Mouse (Mus musculus) 416B (cell line): Measurements from ENCODE around the gene Ppfia3.

ENCODE experiments used
- DNase-seq: peaks from one replicate; pipeline ENCODE4 v3.0.0; 2011; ENCODE audit warnings: low read depth

Ppfia3 gene

DNA sequence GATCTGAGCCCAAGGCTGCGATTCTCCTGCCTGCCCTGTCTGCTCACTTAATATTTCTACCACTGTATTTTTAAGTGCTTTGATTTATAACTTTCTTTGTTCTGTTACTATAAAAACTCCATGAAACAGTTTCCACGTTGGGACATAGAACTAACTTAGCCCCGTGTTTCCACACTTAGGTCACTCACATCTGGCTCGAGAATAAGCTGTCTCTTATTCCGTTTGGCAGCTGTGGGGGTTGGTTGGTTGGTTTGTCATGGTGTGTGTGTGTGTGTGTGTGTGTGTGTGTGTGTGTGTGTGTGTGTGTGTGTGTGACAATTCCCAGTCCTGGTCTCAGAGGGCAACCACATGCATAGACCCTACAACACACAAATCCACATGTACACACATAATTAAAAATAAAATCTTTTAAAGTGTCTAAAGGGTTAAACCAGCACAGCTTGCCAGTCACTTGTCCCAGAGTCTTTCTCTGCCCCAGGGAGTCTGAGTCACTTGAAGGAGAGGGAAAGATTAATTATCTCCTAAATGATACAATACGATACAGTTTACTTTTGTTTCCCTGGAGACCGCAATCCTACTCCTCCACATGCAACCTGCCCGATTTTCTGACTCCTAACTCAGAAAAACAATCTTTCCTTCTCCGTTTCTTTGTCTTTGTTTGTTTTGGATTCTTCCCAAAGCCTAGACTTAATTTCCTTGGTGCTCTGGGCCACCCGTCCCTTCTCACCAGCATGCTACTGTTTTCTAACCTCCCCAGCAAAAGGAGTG, 53.9 kb downstream of the Ppfia3 start:
- no peak for DNase-seq

DNA sequence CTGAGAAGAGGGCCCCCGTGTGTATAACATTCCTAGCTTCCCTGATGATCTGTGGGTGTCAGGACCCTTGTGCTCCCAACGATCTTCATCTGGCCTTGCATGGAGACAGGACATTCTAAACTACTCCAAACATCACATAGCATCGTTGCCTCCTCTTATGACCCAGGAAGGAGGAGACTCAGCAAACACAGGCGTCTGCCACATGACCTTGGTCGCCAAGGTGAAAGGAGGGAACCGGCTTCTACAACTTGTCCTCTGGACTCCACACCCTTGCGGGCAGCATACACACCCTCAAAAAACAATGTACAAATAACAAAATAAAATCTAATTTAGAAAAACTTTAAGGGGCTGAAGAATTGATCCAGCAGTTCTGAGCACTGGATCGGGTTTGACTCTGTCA, 54.8 kb downstream of the Ppfia3 start:
- no peak for DNase-seq

- peak; percentile 82 for DNase-seq
Measured at GRCm38 (mm10) chr7:45309455-45309854, 57.4 kb downstream of the Ppfia3 start.

DNA sequence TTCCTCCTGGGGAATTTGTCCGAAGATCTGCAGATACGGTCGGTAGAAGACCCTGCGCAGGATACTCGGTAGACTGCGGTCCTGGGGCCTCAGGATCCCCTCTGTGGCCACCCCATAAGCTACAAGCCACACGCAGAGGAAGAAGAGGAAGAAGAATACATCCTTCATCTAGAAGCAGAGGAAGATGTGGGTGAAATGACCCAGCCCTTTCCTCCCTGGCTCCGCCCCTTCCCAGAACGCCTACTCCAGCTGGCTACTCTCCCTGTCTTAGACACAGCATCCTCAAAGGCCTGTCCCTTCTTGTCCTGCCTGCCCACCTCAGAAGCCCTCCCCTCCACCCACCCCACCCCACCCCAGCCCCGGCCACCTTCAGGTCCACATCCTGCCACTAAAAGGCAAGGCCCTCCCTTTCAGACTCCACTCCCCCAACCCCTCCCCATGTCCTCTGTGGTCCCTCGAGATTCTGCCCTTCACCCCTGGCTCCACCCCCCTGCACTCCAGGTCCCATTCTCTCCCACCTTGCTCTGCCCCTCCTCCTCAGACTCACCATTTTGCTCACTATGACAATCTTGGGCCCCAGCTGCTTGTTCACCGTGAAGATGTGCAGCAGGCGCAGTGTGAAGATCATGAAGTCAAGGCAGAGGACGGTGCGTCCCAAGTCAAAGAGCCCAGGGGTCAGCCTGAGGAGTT, 58.1 kb downstream of the Ppfia3 start:
- DNase-seq: peak; percentile 67

DNA sequence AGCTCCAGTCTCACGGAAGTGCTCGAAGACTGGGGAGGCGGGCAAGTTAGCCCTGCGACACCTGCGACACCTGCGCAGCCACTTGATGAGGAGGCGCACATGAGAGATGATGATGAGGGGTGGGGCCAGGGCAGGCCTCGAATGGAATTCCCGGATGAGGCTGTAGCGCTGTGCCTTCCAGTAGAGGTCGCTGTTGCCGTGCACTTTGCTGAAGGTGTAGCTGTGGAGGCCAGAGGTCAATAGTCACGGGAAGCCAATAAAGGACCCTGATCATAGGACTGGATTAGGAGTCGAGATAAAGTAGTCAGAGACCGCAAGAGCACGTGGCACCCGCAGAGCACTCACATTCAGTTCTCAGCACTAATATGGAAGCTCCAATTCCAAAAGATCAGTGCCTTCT, 61.5 kb downstream of the Ppfia3 start:
- peak; percentile 62 for DNase-seq

DNA sequence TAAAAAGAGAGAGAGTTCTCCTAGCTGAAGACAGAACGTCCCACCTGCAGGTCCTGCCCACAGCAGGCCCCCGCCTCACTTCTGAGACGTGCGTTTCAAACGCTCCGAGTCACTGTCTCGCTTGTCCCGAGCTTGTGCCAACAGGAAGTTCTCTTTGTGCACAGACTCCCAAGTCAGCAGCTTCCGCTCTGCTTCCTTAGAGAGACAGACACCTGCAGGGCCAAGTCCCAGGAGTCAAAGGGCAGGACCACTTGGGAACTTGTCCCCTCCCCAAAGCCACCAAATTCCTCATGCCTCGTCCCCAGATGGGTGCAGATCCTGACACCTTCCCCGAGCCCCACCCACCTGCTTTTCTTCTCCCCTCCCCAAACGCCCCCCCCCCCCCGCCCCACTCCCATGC, 62.0 kb downstream of the Ppfia3 start:
- no peak for DNase-seq

DNA sequence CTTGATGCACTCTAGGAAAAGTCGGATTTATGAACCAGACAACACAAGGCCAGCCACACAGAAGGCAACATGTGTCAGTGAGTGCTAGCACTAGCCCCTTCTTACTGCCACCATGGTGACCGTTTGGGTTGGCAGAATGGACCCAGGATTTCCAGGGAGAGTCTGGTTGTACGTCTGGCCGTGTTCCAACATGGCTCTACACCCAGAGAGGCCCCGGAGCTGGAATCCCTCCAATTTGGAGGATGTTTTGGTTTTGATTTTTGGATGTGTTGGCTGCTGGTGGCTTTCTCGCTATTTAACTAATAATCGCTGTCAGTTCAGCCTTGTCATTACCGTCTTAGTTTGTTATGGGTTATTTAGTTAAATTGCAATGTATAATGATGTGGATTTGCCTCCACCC, 64.2 kb downstream of the Ppfia3 start:
- DNase-seq: no peak

DNA sequence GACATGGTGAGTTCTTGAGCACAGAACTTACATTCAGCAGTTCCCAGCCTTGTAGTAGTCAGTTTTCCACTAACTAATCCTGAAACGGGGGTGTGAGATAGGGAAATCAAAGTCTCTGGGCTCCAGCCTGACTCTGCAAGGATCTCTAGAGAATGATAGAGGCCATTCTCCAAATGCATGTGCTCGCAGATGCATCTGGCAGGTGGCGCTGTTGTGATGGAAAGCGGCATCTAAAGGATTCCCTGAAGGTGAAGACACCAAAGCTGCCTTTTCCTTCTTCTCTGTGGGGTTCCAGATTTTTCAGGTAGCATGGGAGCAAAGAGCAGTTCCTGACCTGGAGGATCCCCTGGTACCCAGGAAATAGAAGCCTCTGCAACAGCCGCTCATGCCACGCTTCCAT, 66.5 kb downstream of the Ppfia3 start:
- peak; percentile 71 for DNase-seq

GRCm38 (mm10) chr7:45299752-45300151, 67.1 kb downstream of the Ppfia3 start:
- DNase-seq: peak; percentile 90

DNA sequence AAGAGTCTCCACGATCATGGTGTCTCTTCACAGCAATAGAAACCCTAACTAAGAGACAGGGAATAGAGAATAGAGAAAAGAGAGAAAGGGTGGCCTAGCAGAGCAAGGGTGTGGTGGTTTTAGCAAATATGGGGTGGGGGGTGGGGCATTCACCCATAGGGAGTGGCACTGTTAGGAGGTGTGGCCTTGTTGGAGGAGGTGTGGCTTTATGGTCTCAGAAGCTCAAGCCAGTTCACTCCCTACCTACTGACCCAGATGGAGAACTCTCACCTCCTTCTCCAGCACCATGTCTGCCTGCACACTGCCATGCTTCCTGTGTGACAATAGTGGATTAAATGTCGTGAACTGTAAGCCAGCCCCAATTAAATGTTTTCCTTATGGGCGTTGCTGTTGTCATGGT, 69.3 kb downstream of the Ppfia3 start:
- DNase-seq: no peak

DNA sequence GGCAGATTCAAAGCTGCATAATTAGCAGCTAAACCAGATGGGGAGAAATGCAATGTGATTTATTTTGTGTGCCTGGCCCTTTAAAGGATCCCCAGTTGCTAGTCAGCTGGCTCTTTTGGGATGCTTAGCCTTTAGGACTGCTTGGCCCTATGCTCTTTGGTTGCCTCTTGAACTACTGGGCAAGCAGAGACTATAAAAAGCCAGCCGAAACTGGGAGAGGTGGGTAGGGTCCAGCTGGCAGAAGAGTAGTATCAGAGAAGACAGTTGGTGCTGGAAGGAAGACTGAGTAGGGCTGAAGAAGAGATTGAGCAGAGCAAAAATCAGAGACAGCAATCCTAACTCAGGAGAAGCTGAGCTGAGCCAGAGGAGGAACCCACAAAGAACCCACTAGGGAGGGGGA, 70.2 kb downstream of the Ppfia3 start:
- DNase-seq: no peak
